Mouse (Mus musculus): ENCODE measurements at regions not wholly inside any gene's neighbourhood (a gene's known extent, or its start where the extent isn't known, plus 50 kb on each side); places are given as distances from the start of the nearest gene placed in this dataset.

DNA sequence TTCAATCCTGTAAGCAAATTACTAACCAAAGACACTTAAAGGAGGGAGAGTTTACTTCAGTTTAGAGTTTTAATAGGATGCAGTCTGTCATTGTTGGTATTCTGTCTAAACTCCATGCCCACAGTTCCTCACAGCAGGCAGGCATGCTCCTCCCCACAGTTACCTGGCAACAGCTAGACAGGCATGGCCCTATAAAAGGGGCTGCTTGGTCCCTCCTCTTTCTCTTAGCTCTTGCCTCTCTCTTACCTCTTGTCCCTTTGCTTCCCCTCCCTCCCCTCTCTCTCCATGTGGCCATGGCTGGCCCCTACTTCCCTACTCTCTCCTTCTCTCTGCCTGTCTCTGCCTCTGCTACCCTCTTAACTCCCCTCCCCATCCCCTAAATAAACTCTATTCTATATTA is 830.7 kb downstream of the D3Ertd751e start:
- Histone ChIP-seq H3K79me2 (ENCODE audit: control insufficient read depth, insufficient read depth) (no peaks in the 10 kb centered on the region), H3K27me3 (ENCODE audit: control insufficient read depth, insufficient read depth, insufficient read length) (no peaks in the 10 kb centered on the region), H3ac (ENCODE audit: control insufficient read depth, insufficient read length, low read depth) (no peak overlapping the region), H3K79me3 (ENCODE audit: low read depth) (no peaks in the 10 kb centered on the region), H3K4me3 (ENCODE audit: insufficient read depth, poor library complexity, severe bottlenecking) (no peak overlapping the region), H3K36me3 (ENCODE audit: control insufficient read depth, insufficient read depth) (no peaks in the 10 kb centered on the region)
- TF ChIP-seq MYOG (IDR thresholded peaks at IDR 0.05; ENCODE audit: control insufficient read depth, extremely low read depth, insufficient read length) (no peak), FOSL1 (IDR thresholded peaks at IDR 0.05; ENCODE audit: insufficient read depth, low read length, poor library complexity, severe bottlenecking) (no peak), MYOD1 (IDR thresholded peaks at IDR 0.05; ENCODE audit: control insufficient read depth, insufficient read length, low read depth) (no peak), CEBPB (IDR thresholded peaks at IDR 0.05; ENCODE audit: low read depth) (no peak), MAX (IDR thresholded peaks at IDR 0.05) (no peak), CTCF (IDR thresholded peaks at IDR 0.05; ENCODE audit: control insufficient read depth, insufficient read depth, insufficient read length) (no peak), USF1 (IDR thresholded peaks at IDR 0.05; ENCODE audit: low read depth) (no peak)

DNA sequence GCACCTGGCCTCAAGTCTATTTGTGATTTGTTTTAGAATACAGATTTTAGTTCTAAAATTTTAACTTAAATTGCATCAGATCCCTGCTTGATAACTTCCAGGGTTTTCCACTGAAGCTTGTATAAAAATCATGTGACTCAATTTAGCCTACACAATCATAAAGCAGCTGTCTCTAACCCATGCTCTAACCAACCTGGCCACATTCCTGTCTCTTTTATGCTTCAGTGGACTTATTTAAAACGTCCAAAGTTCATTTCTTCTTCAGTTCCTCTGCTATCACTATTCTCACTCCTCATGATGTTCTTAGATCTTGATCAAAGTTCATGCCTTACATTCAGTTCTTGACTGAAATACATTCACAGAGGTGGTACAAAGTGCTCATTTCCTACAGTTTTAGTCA is 839.9 kb downstream of the D3Ertd751e start:
- no peak overlapping the region for H3ac ChIP-seq (ENCODE audit: control insufficient read depth, insufficient read length, low read depth)
- no peaks in the 10 kb centered on the region for H3K36me3 ChIP-seq (ENCODE audit: control insufficient read depth, insufficient read depth)
- H3K79me3 ChIP-seq (ENCODE audit: low read depth): no peaks in the 10 kb centered on the region
- H3K79me2 ChIP-seq (ENCODE audit: control insufficient read depth, insufficient read depth): no peaks in the 10 kb centered on the region
- no peaks in the 10 kb centered on the region for H3K27me3 ChIP-seq (ENCODE audit: control insufficient read depth, insufficient read depth, insufficient read length)
- no peak overlapping the region for H3K4me3 ChIP-seq (ENCODE audit: insufficient read depth, poor library complexity, severe bottlenecking)
- TF ChIP-seq MAX (IDR thresholded peaks at IDR 0.05) (no peak), FOSL1 (IDR thresholded peaks at IDR 0.05; ENCODE audit: insufficient read depth, low read length, poor library complexity, severe bottlenecking) (no peak), MYOD1 (IDR thresholded peaks at IDR 0.05; ENCODE audit: control insufficient read depth, insufficient read length, low read depth) (no peak)

DNA sequence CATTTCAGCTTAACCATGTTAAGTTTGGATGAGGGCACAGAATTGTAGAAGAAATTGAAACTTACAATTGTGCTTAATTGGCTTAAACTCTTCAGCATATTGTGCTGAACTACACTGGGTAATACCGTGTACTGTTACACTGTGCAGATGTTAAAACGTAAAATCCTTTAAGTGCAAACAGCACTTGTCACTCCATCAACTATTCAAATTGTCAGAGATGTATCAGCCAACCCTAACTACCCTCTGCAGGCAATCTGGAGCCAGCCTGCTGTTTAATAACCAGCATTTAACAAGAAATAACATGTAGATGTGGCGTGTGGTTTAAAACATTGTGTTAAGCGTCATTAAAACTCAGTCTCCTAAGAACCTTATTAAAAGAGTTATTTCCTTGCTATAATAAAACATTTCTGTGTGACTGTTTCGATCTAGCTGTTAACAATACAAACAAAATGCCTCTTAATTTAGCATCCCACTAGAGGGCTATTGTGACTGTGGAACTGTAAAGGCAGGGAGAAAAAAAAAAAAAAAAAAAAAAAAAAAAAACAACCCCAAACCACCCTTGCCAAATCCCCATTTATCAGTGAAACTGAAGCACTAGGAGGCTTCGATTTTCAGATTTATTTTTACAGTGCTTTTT is 845.0 kb downstream of the D3Ertd751e start:
- no peaks in the 10 kb centered on the region for H3K27me3 ChIP-seq (ENCODE audit: control insufficient read depth, insufficient read depth, insufficient read length)
- H3K36me3 ChIP-seq (ENCODE audit: control insufficient read depth, insufficient read depth): no peaks in the 10 kb centered on the region
- H3K79me2 ChIP-seq (ENCODE audit: control insufficient read depth, insufficient read depth): no peaks in the 10 kb centered on the region
- H3K4me3 ChIP-seq (ENCODE audit: insufficient read depth, poor library complexity, severe bottlenecking): no peak overlapping the region
- no peak overlapping the region for H3ac ChIP-seq (ENCODE audit: control insufficient read depth, insufficient read length, low read depth)
- TF ChIP-seq CTCF (IDR thresholded peaks at IDR 0.05; ENCODE audit: control insufficient read depth, insufficient read depth, insufficient read length): no peak
- TF ChIP-seq MYOD1 (IDR thresholded peaks at IDR 0.05; ENCODE audit: control insufficient read depth, insufficient read length, low read depth): no peak
- TF ChIP-seq USF1 (IDR thresholded peaks at IDR 0.05; ENCODE audit: low read depth): no peak
- TF ChIP-seq CEBPB (IDR thresholded peaks at IDR 0.05; ENCODE audit: low read depth): no peak
- no peak for TF ChIP-seq MAX (IDR thresholded peaks at IDR 0.05)
- no peak for TF ChIP-seq FOSL1 (IDR thresholded peaks at IDR 0.05; ENCODE audit: insufficient read depth, low read length, poor library complexity, severe bottlenecking)
- TF ChIP-seq MYOG (IDR thresholded peaks at IDR 0.05; ENCODE audit: control insufficient read depth, extremely low read depth, insufficient read length): no peak
- H3K79me3 ChIP-seq (ENCODE audit: low read depth): no peaks in the 10 kb centered on the region

DNA sequence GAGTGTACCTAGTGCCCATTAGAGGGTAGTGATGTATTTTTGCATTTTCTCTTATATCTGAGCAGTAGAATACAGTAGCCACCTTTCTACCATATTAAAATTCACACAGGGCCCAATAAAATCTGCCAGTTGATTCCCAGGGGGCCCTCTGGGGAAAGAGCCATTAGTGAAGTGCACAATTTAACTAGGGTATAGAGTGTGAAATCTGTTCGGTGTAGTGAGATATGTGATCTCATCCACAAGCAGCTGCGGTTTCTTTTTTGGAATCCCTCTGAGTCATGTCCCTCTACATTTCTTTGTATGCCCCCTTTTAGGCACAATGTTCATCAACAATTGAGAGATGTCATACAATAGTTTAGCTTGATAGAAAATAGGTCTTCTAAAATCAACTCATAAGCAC is 847.1 kb downstream of the D3Ertd751e start:
- H3K4me3 ChIP-seq (ENCODE audit: insufficient read depth, poor library complexity, severe bottlenecking): no peak overlapping the region
- TF ChIP-seq MYOD1 (IDR thresholded peaks at IDR 0.05; ENCODE audit: control insufficient read depth, insufficient read length, low read depth) (peak; percentile 21), CTCF (IDR thresholded peaks at IDR 0.05; ENCODE audit: control insufficient read depth, insufficient read depth, insufficient read length) (no peak)
- H3K36me3 ChIP-seq (ENCODE audit: control insufficient read depth, insufficient read depth): no peaks in the 10 kb centered on the region
- no peaks in the 10 kb centered on the region for H3K79me2 ChIP-seq (ENCODE audit: control insufficient read depth, insufficient read depth)
- H3ac ChIP-seq (ENCODE audit: control insufficient read depth, insufficient read length, low read depth): no peak overlapping the region
- H3K79me3 ChIP-seq (ENCODE audit: low read depth): no peaks in the 10 kb centered on the region
- no peaks in the 10 kb centered on the region for H3K27me3 ChIP-seq (ENCODE audit: control insufficient read depth, insufficient read depth, insufficient read length)

DNA sequence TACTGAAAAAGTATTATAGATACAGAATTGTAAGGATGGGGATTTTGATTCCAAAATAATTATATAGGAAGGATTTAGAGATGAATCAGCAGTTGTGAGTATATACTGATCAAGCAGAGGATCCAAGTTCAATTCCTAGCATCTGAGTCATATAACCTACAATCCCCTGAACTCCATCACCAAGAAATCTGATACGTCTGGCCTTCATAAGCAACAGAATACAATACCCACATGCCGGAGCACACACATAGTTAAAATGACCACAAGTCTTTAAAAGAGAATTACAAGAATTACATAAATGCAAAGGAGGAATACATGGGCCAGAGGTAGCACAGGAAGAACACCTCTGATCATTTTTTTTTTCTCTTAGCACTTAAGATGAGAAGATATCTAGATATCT is 847.7 kb downstream of the D3Ertd751e start:
- Histone ChIP-seq H3K36me3 (ENCODE audit: control insufficient read depth, insufficient read depth) (no peaks in the 10 kb centered on the region), H3K79me2 (ENCODE audit: control insufficient read depth, insufficient read depth) (no peaks in the 10 kb centered on the region), H3ac (ENCODE audit: control insufficient read depth, insufficient read length, low read depth) (no peak overlapping the region), H3K79me3 (ENCODE audit: low read depth) (no peaks in the 10 kb centered on the region), H3K27me3 (ENCODE audit: control insufficient read depth, insufficient read depth, insufficient read length) (no peaks in the 10 kb centered on the region), H3K4me3 (ENCODE audit: insufficient read depth, poor library complexity, severe bottlenecking) (no peak overlapping the region)
- TF ChIP-seq MYOD1 (IDR thresholded peaks at IDR 0.05; ENCODE audit: control insufficient read depth, insufficient read length, low read depth) (no peak), MAX (IDR thresholded peaks at IDR 0.05) (peak; percentile 70), CEBPB (IDR thresholded peaks at IDR 0.05; ENCODE audit: low read depth) (no peak), CTCF (IDR thresholded peaks at IDR 0.05; ENCODE audit: control insufficient read depth, insufficient read depth, insufficient read length) (no peak), FOSL1 (IDR thresholded peaks at IDR 0.05; ENCODE audit: insufficient read depth, low read length, poor library complexity, severe bottlenecking) (peak; percentile 16), USF1 (IDR thresholded peaks at IDR 0.05; ENCODE audit: low read depth) (no peak)

DNA sequence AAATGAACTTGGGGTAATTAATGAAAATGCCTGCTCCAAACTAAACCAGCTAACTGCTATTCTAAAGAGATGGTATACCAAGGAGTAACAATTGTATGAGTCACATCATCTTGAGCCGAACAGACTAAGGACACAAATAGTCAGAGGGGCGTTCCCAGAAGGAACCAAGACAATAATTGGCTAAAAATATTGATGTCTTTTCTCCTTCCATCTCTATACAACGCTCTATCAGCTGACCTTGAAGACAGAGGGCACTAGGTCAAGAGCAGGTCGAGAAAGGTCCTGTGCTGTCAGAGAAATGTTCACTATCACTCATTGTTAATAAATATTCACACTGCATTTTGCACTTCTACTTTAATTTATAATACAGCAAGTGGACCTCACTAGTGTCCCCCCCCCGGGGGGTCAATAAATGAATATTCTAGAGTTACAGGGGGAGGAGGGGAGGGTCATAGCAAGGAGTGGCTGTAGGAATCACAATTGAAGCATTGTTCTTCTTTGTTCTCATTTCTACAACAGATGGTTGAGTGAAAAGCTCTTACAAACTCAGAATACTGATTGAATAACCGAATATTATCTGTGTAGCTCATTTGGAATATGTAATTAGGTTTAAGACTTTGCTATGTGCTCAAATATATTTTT is 851.5 kb downstream of the D3Ertd751e start:
- TF ChIP-seq FOSL1 (IDR thresholded peaks at IDR 0.05; ENCODE audit: insufficient read depth, low read length, poor library complexity, severe bottlenecking): no peak
- no peak for TF ChIP-seq MAX (IDR thresholded peaks at IDR 0.05)
- no peak for TF ChIP-seq CEBPB (IDR thresholded peaks at IDR 0.05; ENCODE audit: low read depth)
- TF ChIP-seq MYOD1 (IDR thresholded peaks at IDR 0.05; ENCODE audit: control insufficient read depth, insufficient read length, low read depth): no peak
- no peak for TF ChIP-seq CTCF (IDR thresholded peaks at IDR 0.05; ENCODE audit: control insufficient read depth, insufficient read depth, insufficient read length)
- TF ChIP-seq MYOG (IDR thresholded peaks at IDR 0.05; ENCODE audit: control insufficient read depth, extremely low read depth, insufficient read length): no peak
- no peak for TF ChIP-seq USF1 (IDR thresholded peaks at IDR 0.05; ENCODE audit: low read depth)
- Histone ChIP-seq H3K36me3 (ENCODE audit: control insufficient read depth, insufficient read depth) (no peaks in the 10 kb centered on the region), H3K4me3 (ENCODE audit: insufficient read depth, poor library complexity, severe bottlenecking) (no peak overlapping the region), H3K27me3 (ENCODE audit: control insufficient read depth, insufficient read depth, insufficient read length) (no peaks in the 10 kb centered on the region), H3K79me3 (ENCODE audit: low read depth) (no peaks in the 10 kb centered on the region), H3ac (ENCODE audit: control insufficient read depth, insufficient read length, low read depth) (no peak overlapping the region), H3K79me2 (ENCODE audit: control insufficient read depth, insufficient read depth) (no peaks in the 10 kb centered on the region)
